Mouse (Mus musculus) erythroblast, embryonic 14.5 days (primary cell): ENCODE results near the gene Olig1.

Experiments
- GATA1 ChIP-seq: IDR thresholded peaks from 2 replicates; pipeline ENCODE4 v1.6.1; 2012; ENCODE audit warnings: low read length, inconsistent platforms, mixed read lengths
- TAL1 ChIP-seq: IDR thresholded peaks from 3 replicates; pipeline ENCODE4 v1.6.1; 2012; ENCODE audit warnings: low read length, inconsistent platforms, mixed read lengths

- TF ChIP-seq GATA1 = no peak
- no peak for TF ChIP-seq TAL1
Observed at GRCm38 (mm10) chr16:91300641-91301441, 31.3 kb downstream of the Olig1 start.
